Mouse (Mus musculus) lung, postnatal 4 days (tissue): ENCODE data around the gene Stx8.

Experiments
- DNase-seq, 2 experiments: peaks; one replicate each; pipeline ENCODE4 v3.0.0; 2021

The Stx8 gene

GRCm38 (mm10) chr11:68201811-68202459 lies 235.9 kb downstream of the Stx8 start:
- DNase-seq: no peak

GRCm38 (mm10) chr11:68202561-68202960 lies 236.6 kb downstream of the Stx8 start:
- DNase-seq: no peak

- DNase-seq: no peak
Measured at GRCm38 (mm10) chr11:68203658-68204315, 237.8 kb downstream of the Stx8 start.

GRCm38 (mm10) chr11:68204407-68204806 lies 238.4 kb downstream of the Stx8 start:
- DNase-seq: no peak

GRCm38 (mm10) chr11:68205572-68206229 lies 239.7 kb downstream of the Stx8 start:
- no peak for DNase-seq

DNA sequence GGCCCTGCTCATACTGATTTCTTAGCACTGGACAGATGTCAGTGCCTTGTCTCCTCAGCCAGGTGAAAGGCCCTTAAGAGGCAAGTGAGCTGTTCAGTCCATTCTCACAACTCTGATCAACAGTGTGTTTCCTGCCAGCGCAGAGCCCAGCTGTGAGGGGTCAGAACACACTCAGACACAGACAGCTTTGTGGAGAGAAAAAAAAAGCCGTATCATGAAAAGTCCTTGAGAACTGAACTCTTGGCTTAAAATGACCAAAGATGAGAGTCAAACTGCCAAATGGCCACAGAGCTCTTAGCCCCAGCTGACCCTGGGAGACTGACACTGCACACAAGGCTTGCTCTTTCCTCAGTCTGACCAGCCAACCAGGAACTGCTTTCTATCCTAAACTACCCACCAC lies 242.0 kb downstream of the Stx8 start:
- DNase-seq: peak; percentile 39 to 72

- DNase-seq: peak; percentile 44 to 64
Measured at GRCm38 (mm10) chr11:68208582-68208981, 242.6 kb downstream of the Stx8 start.

- DNase-seq: no peak
Measured at GRCm38 (mm10) chr11:68209506-68209905, 243.5 kb downstream of the Stx8 start.

DNA sequence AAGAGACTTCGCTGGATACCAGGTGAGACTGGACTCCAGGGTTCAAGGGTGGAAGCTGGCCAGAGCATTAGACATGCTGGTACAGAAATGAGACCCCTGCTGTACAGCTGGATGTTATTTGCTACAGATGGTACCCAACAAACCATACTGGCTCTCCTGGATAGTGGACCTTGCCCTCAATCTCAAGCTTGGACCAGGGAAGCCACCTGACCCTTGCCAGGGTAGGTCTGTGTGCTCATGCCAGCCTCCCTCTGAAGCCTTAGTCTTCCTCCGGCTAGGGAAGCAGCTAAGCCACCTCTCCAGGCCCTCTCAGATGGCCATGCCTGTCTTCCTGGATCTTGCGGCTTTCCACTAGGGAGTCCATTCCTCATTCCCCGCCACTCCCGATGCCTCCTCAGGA lies 244.7 kb downstream of the Stx8 start:
- no peak for DNase-seq

DNA sequence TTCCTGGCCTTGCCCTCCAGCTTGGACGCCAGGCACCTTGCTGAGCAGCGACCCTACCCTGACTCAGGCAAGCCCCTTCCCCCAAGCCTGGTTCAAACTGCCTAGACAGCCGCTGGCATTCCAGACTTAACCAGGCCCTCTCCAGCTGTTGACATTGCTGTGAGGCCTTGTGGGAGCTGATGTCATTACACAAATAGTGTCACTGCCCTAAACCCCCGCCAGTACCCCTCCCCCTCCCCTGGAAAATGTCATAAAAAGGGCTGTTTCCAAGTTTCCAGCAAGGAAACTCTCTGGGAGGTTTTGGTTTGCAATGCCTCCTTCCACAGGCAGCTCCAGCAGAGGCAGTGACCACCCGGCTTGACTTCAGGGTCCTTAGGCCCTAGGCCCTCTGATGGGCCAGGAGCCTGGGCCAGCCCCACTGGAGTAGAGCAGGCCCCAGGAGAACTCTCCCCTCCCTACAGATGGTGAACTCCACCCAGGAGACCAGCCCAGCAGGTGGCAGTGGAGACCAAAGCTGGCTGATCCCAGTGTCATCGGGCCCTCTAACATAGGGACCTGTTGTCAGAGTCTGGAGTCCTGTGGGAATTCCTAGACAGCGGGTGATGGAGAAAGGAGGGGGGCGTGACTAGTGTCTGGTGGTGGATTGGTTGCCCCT lies 246.1 kb downstream of the Stx8 start:
- peak; percentile 82 to 85 for DNase-seq

- DNase-seq: no peak
Measured at GRCm38 (mm10) chr11:68213896-68214295, 247.9 kb downstream of the Stx8 start.

DNA sequence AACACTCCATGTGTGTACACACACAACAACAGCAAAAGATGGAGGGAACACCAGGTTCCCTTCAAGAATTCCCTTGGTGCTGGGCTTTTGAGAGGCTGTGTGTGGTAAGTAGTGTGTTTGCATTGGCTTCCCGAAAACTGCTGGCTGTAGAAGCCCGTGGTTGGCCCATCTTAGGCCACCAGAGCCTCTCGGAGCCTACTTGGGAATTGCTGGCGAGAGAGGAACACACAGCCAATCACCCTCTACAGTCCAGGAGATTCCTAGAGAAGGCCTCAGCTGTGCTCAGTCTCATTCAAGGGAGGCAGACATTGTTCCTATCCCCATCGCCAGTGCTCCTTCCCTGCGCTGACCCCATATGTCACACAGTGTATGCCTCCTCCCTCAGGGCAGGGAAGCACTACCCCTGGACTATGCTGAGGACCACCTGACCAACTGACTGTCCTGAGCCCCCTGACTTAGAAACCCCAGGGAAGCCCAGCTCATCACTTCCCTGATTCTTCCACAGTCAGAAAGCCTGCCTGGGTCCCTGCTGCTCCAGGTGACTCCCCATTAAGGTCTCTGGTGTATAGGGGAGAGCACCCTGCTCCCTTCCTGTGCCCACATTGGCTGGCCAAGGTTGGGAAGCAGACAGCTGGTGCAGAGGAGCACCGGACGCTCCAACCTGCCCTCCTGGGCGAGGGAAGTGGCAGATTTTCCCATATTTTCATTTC lies 248.7 kb downstream of the Stx8 start:
- no peak for DNase-seq

DNA sequence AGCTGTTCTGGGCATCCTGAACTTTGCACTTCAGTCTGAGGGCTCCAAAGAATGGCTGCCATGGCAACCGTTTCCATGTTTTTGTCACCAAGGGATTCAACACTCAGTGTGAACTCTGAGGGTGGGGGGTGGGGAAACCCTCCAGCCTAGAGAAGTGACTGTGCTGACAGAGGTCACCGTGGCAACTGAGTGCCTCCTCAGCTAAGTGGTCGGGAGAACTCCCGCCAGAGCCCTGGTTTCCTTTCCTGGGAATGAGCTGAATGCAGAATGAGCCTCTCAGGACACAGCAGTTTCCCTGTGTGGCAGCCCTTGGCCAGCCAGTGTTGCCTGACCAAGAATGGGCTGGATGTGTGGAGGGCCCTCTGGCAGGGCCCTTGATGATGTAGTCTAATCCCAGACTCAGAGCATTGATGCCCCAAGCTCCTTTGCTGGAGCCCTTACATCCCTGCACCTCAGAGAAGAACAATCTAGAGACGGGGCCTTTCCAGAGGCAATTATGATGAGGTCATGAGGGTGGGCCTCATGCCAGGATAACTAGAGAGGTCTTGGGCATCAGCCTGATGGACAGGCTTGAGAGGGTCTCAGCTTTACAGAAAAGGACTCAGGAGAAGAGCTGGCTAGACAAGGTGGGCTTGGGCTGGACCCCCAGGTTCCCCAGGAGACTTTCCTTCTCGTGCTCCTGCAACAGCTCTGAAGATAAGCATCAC lies 249.4 kb downstream of the Stx8 start:
- peak; percentile 43 to 71 for DNase-seq

- DNase-seq: peak in 1 of 2 experiments; percentile 44
Measured at GRCm38 (mm10) chr11:68216041-68216440, 250.0 kb downstream of the Stx8 start.

DNA sequence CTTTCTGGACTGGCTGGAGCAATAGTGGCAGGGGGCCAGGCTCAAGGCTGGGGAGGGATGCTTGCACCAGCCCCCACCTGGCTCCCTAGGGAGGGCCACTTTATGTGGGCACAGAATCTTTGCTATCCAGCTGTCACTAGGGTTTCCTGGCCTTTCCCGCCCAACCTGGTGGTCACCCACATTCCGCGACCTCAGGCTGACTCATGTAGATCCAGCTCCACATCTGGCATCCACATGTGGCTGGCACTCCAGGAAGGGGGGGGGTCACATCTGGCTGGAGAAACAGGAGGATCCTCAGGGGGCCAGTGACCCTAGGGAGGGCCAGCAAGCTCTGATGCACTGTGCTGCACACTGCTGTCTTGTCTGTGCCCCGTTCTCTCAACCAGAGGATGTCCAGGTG lies 254.7 kb downstream of the Stx8 start:
- DNase-seq: no peak

GRCm38 (mm10) chr11:68222209-68222608 lies 256.2 kb downstream of the Stx8 start:
- DNase-seq: no peak

GRCm38 (mm10) chr11:68223143-68223542 lies 257.1 kb downstream of the Stx8 start:
- no peak for DNase-seq

- DNase-seq: no peak
Measured at GRCm38 (mm10) chr11:68226654-68227057, 260.7 kb downstream of the Stx8 start.

DNA sequence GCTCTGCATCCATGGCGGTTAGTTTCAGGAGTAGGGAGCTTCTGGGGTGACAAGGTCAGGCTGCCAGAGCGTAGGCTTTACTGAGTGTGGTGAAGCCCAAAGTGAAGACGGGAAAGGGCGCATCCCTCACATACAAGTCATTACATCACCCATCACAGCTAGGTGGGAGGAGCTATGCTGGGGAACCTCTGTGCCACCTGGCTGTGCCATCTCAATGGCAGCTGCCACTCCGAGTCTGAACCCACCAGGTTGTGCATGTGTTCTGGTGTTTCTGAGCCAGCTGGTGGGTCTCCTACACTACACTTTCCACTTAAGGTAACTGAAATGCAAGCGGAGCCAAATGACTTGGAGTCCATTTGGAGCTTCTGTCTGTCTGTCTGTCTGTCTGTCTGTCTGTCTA lies 261.8 kb downstream of the Stx8 start:
- DNase-seq: no peak

DNA sequence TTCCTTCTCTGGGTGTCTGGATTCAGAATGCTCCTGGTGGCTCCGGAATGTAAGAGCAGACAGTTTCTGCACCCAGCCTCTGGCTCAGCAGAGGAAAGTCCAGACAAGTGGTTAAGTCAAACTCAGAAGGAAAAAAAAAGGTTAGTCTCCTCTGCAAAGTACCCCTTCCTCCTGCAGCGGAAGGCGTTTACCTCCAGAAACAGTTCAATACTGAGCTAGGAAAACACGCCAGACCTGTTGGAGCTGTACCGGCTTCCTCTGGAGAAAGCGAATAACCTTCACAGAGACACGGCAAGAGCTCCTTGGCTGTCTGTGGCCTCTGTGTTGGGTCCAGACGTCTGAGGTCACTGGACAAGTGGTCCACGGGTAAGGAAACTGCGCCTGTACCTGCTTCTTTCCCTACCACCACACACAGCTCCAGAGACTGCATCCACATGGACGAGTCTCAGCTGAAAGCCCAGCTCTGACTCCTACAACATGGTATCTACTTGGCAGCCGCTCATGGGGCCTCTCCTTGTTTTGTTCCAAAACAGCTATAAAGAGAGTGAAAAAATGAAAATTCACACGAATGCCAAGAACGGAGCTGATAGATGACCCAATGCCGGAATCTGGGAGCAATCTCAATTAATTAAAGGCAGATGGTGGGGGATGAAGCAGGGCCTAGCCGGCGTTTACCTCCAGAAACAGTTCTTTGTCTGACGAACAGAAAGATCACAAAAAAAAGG lies 263.1 kb downstream of the Stx8 start:
- peak in 1 of 2 experiments; percentile 50 for DNase-seq

DNA sequence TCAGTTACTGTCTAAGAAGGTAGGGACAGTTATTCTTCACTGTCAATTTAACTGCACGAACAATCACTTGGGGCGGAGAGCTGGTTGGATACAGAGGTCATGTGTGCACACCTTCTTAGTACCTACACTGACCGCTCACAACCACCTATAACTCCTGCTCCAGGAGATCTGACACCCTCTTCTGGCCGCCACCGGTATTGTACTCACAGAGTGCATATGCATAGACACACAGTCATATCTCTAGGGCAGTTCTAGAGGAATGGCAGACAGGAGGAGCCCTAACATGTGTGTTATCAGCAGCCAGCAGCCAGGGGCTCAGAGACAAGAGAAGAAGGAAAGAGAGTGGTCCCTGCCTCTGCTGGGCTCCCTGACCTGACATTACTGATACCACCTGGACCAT lies 265.6 kb downstream of the Stx8 start:
- DNase-seq: no peak
